Mouse (Mus musculus) heart, adult 2 months (tissue): ENCODE results near the gene Rgl3.

Experiments used
- CTCF ChIP-seq: fragments of 200-600 bp; IDR thresholded peaks from 2 replicates; pipeline ENCODE4 v1.8.1; 2022; ENCODE audit warnings: antibody characterized with exemption, mild to moderate bottlenecking, moderate library complexity
- EP300 ChIP-seq: fragments of 200-500 bp; IDR thresholded peaks from 2 replicates; pipeline ENCODE4 v1.6.1; 2011; ENCODE audit warnings: low read depth, low read length, control low read depth; ENCODE audit not compliant: insufficient read depth

DNA sequence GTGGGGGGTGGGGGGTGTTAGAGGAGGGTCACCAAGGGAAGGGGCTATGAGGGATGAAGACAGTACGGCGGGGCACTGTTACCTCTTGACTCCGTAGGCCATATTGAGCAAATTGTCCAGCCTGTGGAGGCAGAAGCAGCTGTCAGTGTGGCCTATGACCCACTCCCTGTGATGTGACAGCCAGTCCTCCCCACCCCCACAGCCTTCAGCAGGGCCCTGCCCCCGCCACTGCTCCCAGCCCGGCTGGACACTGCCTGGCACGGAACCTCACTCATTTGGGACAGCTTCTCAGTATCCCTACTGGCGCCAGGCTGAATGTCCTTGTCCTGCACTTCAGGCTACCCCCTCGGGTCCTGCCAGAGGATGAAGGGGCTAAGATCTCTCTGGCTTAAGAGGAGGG is 35.3 kb upstream of the Rgl3 start:
- TF ChIP-seq EP300 (no peak), CTCF (no peak)
